Mouse (Mus musculus) olfactory bulb, adult 2 months (tissue): Measurements from ENCODE around the gene Heatr9.

Experiments
- CTCF ChIP-seq: fragments of 200-500 bp; IDR thresholded peaks from 2 replicates; pipeline ENCODE4 v1.5.1; 2012; ENCODE audit warnings: low read depth, mild to moderate bottlenecking, low read length, moderate library complexity; ENCODE audit not compliant: insufficient read depth
- POLR2A ChIP-seq: fragments of 200-500 bp; IDR thresholded peaks from 2 replicates; pipeline ENCODE4 v1.6.1; 2012; ENCODE audit warnings: mild to moderate bottlenecking, low read depth, low read length, moderate library complexity; ENCODE audit not compliant: insufficient read depth

DNA sequence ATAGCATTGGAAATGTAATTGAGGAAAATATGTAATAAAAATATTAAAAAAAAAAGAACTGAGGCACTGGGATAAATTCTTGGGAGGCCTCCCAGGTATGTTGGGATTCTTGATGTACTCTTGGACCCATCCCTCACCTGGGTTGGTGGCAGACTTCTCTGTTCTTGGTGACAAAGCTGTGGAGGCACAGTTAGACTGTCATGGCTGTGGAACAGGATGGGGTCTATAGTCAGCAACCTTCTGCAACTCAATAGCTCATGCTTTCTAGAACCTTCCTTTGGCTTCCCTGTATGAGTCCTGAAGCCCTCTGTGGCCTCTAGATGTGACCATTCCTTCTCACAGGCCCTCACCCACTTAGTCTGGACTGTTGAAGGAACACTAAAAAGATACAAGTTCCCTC lies 44.6 kb upstream of the Heatr9 start:
- no peak for TF ChIP-seq POLR2A
- TF ChIP-seq CTCF = no peak
